Mouse (Mus musculus) forebrain, postnatal 0 days (tissue): ENCODE measurements around the gene Cldn5. TPM values are rescaled to one million over a fixed set of nuclear protein-coding genes. Genes with fewer than 3 reads are reported as not detected.

Experiments
- ATAC-seq: fragments of 200-750 bp; cut with Nextera tagmentation; 2 replicates; pipeline ENCODE4 v1.8.0; 2017; ENCODE audit warnings: mild to moderate bottlenecking, moderate library complexity
- DNase-seq: peaks from one replicate; pipeline ENCODE4 v3.0.0-alpha.2; 2015
- H3K27ac ChIP-seq: fragments of 300-500 bp; sonication (generic); 2 replicates; pipeline ENCODE4 v1.5.1; 2014; ENCODE audit warnings: low read depth, mild to moderate bottlenecking, antibody characterized with exemption, low read length, moderate library complexity, mixed read lengths
- H3K27me3 ChIP-seq: fragments of 300-500 bp; sonication (generic); 2 replicates; pipeline ENCODE4 v1.6.1; 2014; ENCODE audit warnings: mild to moderate bottlenecking, low read length, mixed read lengths; ENCODE audit not compliant: insufficient read depth
- H3K36me3 ChIP-seq: fragments of 300-500 bp; sonication (generic); 2 replicates; pipeline ENCODE4 v1.6.1; 2014; ENCODE audit warnings: mild to moderate bottlenecking, moderate library complexity; ENCODE audit not compliant: insufficient read depth
- H3K4me1 ChIP-seq: fragments of 300-500 bp; sonication (generic); 2 replicates; pipeline ENCODE4 v1.6.1; 2014; ENCODE audit warnings: antibody characterized with exemption; ENCODE audit not compliant: insufficient read depth
- H3K4me2 ChIP-seq: fragments of 300-500 bp; sonication (generic); 2 replicates; pipeline ENCODE4 v1.6.1; 2014; ENCODE audit warnings: low read depth, mild to moderate bottlenecking, moderate library complexity
- H3K4me3 ChIP-seq: fragments of 300-500 bp; sonication (generic); 2 replicates; pipeline ENCODE4 v1.5.1; 2014; ENCODE audit warnings: low read depth, low read length, mixed read lengths
- H3K9ac ChIP-seq: fragments of 300-500 bp; sonication (generic); 2 replicates; pipeline ENCODE4 v1.6.1; 2014; ENCODE audit warnings: mild to moderate bottlenecking
- H3K9me3 ChIP-seq: fragments of 300-500 bp; sonication (generic); 2 replicates; pipeline ENCODE4 v1.6.1; 2016; ENCODE audit warnings: low read length
- CTCF ChIP-seq: sonication (generic); IDR thresholded peaks from 2 replicates; pipeline ENCODE4 v1.5.1; 2016; ENCODE audit warnings: antibody characterized with exemption, control low read depth, low read depth
- WGBS: fragments of 180-500 bp; shearing (Covaris S2); extraction: QIAGEN DNeasy Blood & Tissue Kit; methylation state at CpG from one replicate; pipeline ENCODE4 v1.1.7; 2014; 5-methylcytosine and 5-hydroxymethylcytosine counted together
- polyA plus RNA-seq: library from polyadenylated mRNA; unstranded; fragments of >200 nt; fragmentation: Nextera tagmentation; extraction: Ambion mirVana; gene quantifications from 2 replicates; pipeline ENCODE4 v1.2.1, GENCODE M21; 2015
- total RNA-seq: library from RNA; depleted of rRNA; stranded (reverse); fragments of >200 nt; gene quantifications from 2 replicates; pipeline ENCODE4 v1.2.3, GENCODE M21; 2014; rRNA removed

Gene Cldn5
- total RNA-seq (153 and 182 TPM in 2 replicates), polyA plus RNA-seq (126 and 137 TPM in 2 replicates)

DNA sequence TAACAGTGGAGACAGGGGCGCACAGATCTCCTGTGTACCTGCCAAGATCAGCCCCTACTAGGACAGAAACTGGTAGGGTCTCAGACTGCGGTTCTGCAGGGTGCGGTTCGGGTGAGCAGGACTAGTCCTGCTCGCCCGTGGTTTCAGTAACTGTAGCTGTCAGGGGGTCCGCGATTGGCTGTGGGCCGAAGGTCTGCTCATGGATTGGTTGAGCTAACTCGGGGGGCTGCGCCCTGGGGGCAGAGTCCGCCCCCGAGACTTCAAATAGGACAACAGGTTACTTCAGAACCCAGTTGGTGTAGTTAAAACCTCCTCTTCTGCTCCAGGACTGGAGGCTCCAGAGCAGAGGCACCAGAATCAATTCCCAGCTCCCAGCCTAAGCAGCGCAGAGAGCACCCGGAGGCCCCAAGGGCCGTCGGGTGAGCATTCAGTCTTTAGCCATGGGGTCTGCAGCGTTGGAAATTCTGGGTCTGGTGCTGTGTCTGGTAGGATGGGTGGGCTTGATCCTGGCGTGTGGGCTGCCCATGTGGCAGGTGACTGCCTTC, at the start of gene Cldn5:
Gene Cldn5 (plus strand): TSS at position 292 of the 545 bp plus-strand sequence.
- H3K27ac ChIP-seq, result 0 out of 2 replicates have a peak within 1 kb of the TSS, but pooled peaks have one; percentile 40
- 9% methylated on average over 19 of the region's 19 CpGs for WGBS
- H3K4me2 ChIP-seq, result peak within 1 kb of the TSS; percentile 72
- H3K9ac ChIP-seq, result peak within 1 kb of the TSS; percentile 43
- H3K4me3 ChIP-seq, result peak within 1 kb of the TSS; percentile 41
- TF ChIP-seq CTCF, result no peak
- H3K9me3 ChIP-seq, result no peaks in the 10 kb centered on the region
- ATAC-seq (peak; percentile 42), DNase-seq (peak; percentile 12)
- peaks cover 32% of the 10 kb centered on the region for H3K27me3 ChIP-seq
- 0 out of 2 replicates have a peak, but pooled peaks cover 3% of the 10 kb centered on the region for H3K4me1 ChIP-seq
- no peaks in the 10 kb centered on the region for H3K36me3 ChIP-seq

GRCm38 (mm10) chr16:18727536-18728499, 48.8 kb upstream of the Cldn5 start:
- H3K27ac ChIP-seq, result no peak overlapping the region
- no peaks in the 10 kb centered on the region for H3K4me1 ChIP-seq
- H3K4me2 ChIP-seq, result no peak overlapping the region
- H3K27me3 ChIP-seq, result no peaks in the 10 kb centered on the region; the same call in 1 of the 2 replicates
- H3K9me3 ChIP-seq, result no peaks in the 10 kb centered on the region
- no peak overlapping the region for H3K9ac ChIP-seq
- 74% methylated on average over 10 of the region's 10 CpGs for WGBS
- no peak overlapping the region for H3K4me3 ChIP-seq
- ATAC-seq (no peak), DNase-seq (no peak)
- TF ChIP-seq CTCF, result no peak
- H3K36me3 ChIP-seq, result no peaks in the 10 kb centered on the region

- Histone ChIP-seq H3K4me3 (no peak overlapping the region), H3K4me2 (no peak overlapping the region), H3K27ac (no peak overlapping the region), H3K9ac (no peak overlapping the region), H3K27me3 (no peaks in the 10 kb centered on the region), H3K36me3 (no peaks in the 10 kb centered on the region), H3K9me3 (no peaks in the 10 kb centered on the region), H3K4me1 (no peaks in the 10 kb centered on the region)
- no peak for TF ChIP-seq CTCF
- 63% methylated on average over 5 of the region's 5 CpGs for WGBS
- DNase-seq, result no peak
- ATAC-seq, result no peak
These were observed 47.5 kb upstream of the Cldn5 start for GRCm38 (mm10) chr16:18729185-18729584.

- H3K9me3 ChIP-seq, result no peaks in the 10 kb centered on the region
- no peak for DNase-seq
- no peak overlapping the region for H3K27ac ChIP-seq
- no peaks in the 10 kb centered on the region for H3K27me3 ChIP-seq
- no peak for TF ChIP-seq CTCF
- ATAC-seq, result no peak
- 65% methylated on average over 3 of the region's 3 CpGs for WGBS
- H3K4me3 ChIP-seq, result no peak overlapping the region
- no peak overlapping the region for H3K4me2 ChIP-seq
- no peaks in the 10 kb centered on the region for H3K36me3 ChIP-seq
- no peaks in the 10 kb centered on the region for H3K4me1 ChIP-seq
- H3K9ac ChIP-seq, result no peak overlapping the region
These were observed 46.0 kb upstream of the Cldn5 start for GRCm38 (mm10) chr16:18730640-18731039.

DNA sequence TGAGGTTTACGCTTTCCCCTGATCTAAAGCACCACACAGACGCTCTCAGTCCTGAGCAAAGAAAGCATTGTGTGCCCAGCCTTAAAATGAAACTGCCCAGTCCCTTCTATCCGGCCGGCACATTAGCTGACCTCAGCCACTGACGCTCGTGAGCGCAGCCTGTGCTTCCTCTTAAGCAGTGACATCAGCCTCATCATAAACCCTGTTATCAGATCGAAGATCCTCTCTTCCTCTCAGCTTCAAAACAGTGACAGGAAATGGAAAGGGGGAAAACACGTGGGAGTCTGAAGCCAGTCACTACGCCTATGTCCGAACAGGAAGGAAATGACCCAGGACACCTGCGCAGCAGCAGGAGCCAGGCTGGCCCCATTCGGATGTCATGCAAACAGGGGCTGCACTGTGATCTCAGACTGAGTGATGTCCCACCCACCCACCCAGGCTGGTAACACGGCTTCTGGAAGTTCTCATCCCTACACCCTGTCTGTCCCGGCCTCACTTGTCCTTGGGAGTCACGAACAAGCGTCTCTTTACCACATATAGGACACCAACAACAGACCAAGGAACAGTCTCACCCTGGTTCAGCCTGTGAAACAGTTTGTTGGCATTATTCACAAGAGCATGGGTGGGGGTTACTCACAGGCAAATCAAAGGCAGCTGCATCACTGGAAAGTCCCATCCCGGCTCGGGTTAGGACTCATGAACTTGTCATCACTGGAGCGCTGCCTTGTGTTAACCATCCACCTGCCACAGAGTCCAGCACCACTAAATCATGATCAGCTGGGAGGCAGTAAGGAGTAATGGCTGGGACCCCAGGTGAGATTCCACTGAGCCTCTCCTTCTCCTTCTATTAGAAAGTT, 43.3 kb upstream of the Cldn5 start:
- ATAC-seq (no peak), DNase-seq (peak; percentile 4)
- TF ChIP-seq CTCF, result no peak
- Histone ChIP-seq H3K9ac (no peak overlapping the region), H3K27me3 (no peaks in the 10 kb centered on the region), H3K4me2 (no peak overlapping the region), H3K36me3 (no peaks in the 10 kb centered on the region), H3K27ac (no peak overlapping the region), H3K4me3 (no peak overlapping the region), H3K9me3 (no peaks in the 10 kb centered on the region), H3K4me1 (no peaks in the 10 kb centered on the region)
- WGBS, result 71% methylated on average over 20 of the region's 20 CpGs

DNA sequence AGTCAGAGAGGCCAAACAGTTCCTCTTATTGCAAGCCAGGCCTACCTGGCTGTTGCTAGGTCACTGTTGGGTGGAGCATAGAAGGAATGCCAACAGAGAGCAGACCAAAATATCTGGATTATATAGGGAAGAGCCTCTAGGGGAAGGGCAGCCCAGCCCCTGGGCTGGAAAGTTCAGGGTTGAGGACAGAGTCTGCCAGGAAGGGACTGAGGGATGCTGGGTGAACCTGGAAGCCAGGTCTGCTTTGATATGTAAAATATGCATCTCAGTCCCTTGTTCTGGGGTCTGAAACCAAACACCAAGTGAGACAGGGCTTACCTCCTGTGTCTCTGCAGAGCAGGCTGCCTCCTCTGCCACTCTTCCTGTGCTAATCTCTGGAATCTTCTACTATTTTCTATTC, 38.3 kb upstream of the Cldn5 start:
- no peak for TF ChIP-seq CTCF

More for the DNA sequence above, 38.3 kb upstream of the Cldn5 start:
- no peak overlapping the region for H3K4me2 ChIP-seq
- H3K4me1 ChIP-seq, result no peaks in the 10 kb centered on the region
- H3K27ac ChIP-seq, result no peak overlapping the region
- no peaks in the 10 kb centered on the region for H3K27me3 ChIP-seq
- DNase-seq (no peak), ATAC-seq (no peak)
- H3K36me3 ChIP-seq, result no peaks in the 10 kb centered on the region
- H3K4me3 ChIP-seq, result no peak overlapping the region
- H3K9ac ChIP-seq, result no peak overlapping the region
- no peaks in the 10 kb centered on the region for H3K9me3 ChIP-seq
